Mouse (Mus musculus) limb, embryonic 11.5 days (tissue): Measurements from ENCODE around the gene Hist1h2bm. TPM values are rescaled to one million over a fixed set of nuclear protein-coding genes. Genes with fewer than 3 reads are reported as not detected.
"Not testable (repeated sequence)": the region's sequence is repeated elsewhere in the genome, so short reads cannot be mapped to it uniquely, and the experiment has no call there.

ENCODE experiments used
- ATAC-seq: fragments of 200-750 bp; cut with Nextera tagmentation; 2 replicates; pipeline ENCODE4 v1.8.0; 2017; ENCODE audit warnings: low read depth; ENCODE audit not compliant: insufficient number of reproducible peaks, low FRiP score, low TSS enrichment
- DNase-seq: peaks from one replicate; pipeline ENCODE4 v3.0.0-alpha.2; 2015; ENCODE audit warnings: low spot score
- H3K27ac ChIP-seq: fragments of 300-500 bp; sonication (generic); replicated peaks from 2 replicates; pipeline ENCODE4 v1.5.1; 2014; ENCODE audit warnings: low read depth, mild to moderate bottlenecking, low read length
- H3K27me3 ChIP-seq: fragments of 300-500 bp; sonication (generic); 2 replicates; pipeline ENCODE4 v1.6.1; 2014; ENCODE audit warnings: mild to moderate bottlenecking, low read length, mixed read lengths; ENCODE audit not compliant: control insufficient read depth, insufficient read depth
- H3K36me3 ChIP-seq: fragments of 300-500 bp; sonication (generic); 2 replicates; pipeline ENCODE4 v1.6.1; 2014; ENCODE audit warnings: mild to moderate bottlenecking, low read length, moderate library complexity, mixed read lengths; ENCODE audit not compliant: control insufficient read depth, insufficient read depth
- H3K4me1 ChIP-seq: fragments of 300-500 bp; sonication (generic); 2 replicates; pipeline ENCODE4 v1.6.1; 2014; ENCODE audit warnings: low read length, mixed read lengths; ENCODE audit not compliant: control insufficient read depth, insufficient read depth
- H3K4me2 ChIP-seq: fragments of 300-500 bp; sonication (generic); 2 replicates; pipeline ENCODE4 v1.6.1; 2014; ENCODE audit warnings: low read depth, mild to moderate bottlenecking, moderate library complexity; ENCODE audit not compliant: severe bottlenecking
- H3K4me3 ChIP-seq: fragments of 300-500 bp; sonication (generic); 2 replicates; pipeline ENCODE4 v1.5.1; 2014; ENCODE audit warnings: low read depth, low read length
- H3K9ac ChIP-seq: fragments of 300-500 bp; sonication (generic); 2 replicates; pipeline ENCODE4 v1.6.1; 2014; ENCODE audit warnings: mild to moderate bottlenecking, low read length
- H3K9me3 ChIP-seq: fragments of 300-500 bp; sonication (generic); 2 replicates; pipeline ENCODE4 v1.6.1; 2016; ENCODE audit warnings: low read length; ENCODE audit not compliant: control insufficient read depth
- WGBS: fragments of 180-500 bp; shearing (Covaris S2); extraction: QIAGEN DNeasy Blood & Tissue Kit; methylation state at CpG from one replicate; pipeline ENCODE4 v1.1.7; 2014; 5-methylcytosine and 5-hydroxymethylcytosine counted together
- microRNA-seq: library from miRNA; unstranded; fragments of <30 nt; microRNA quantifications from one replicate; pipeline ENCODE4, GENCODE M21; 2016
- polyA plus RNA-seq: library from polyadenylated mRNA; unstranded; fragments of >200 nt; fragmentation: Nextera tagmentation; extraction: Ambion mirVana; gene quantifications from 2 replicates; pipeline ENCODE4 v1.2.1, GENCODE M21; 2014

The Hist1h2bm gene
- polyA plus RNA-seq, 1 experiment from 2014 or later: 9.2 TPM

DNA sequence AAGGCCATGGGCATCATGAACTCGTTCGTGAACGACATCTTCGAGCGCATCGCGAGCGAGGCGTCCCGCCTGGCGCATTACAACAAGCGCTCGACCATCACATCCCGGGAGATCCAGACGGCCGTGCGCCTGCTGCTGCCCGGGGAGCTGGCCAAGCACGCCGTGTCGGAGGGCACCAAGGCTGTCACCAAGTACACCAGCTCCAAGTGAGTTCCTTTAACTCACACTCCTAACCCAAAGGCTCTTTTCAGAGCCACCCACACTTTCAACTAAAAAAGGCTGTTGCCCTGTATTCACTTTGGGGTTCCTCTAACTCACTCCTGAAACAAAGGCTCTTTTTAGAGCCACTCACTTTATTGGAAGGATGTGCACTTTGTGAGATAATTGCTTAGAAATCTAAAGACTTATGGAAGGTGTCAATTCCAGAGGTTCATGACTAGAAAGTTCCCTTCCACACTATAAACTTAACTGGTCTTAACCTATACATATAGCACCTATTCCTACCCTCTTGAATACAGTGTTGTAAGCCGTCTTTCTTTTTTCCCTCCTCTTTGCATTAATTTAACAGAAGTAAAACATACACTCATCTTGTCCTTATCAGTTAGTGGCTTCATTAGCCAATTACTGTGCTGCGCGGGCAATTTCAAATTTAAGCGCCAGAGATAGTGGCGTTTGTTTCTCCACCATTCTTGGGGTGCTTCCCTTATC, 32.6 kb downstream of the Hist1h2bm start:
- H3K27me3 ChIP-seq, H3K9me3 ChIP-seq, H3K4me1 ChIP-seq, ATAC-seq, H3K36me3 ChIP-seq: not testable (repeated sequence)
- H3K4me2 ChIP-seq: peak overlapping the region; percentile 52
- under 1% methylated on average over 19 of the region's 26 CpGs for WGBS
- H3K4me3 ChIP-seq: peak overlapping the region; percentile 35
- peak overlapping the region; percentile 83 for H3K27ac ChIP-seq
- DNase-seq: peak; percentile 53
- peak overlapping the region; percentile 59 for H3K9ac ChIP-seq

DNA sequence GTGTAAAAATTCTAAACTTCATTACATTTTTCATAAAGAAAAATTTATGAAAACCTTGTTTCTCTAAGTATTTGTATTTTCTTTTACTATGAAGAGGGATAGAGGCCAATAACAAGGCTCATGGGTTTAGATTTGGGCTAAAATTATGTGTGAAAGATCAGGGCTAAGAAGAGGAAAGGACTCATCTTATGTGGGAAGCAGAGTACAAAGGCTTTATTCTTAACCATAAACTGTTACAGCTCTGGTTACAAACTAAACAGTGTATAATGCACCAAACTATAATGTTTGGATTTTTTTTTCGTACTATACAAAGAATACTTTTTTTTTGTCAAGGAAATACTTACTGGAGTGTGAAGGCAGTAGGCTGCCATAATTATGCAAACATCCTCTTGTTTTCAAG, 33.9 kb downstream of the Hist1h2bm start:
- no peak for ATAC-seq
- H3K36me3 ChIP-seq: no peaks in the 10 kb centered on the region; the same call in 1 of the 2 replicates
- no peak for DNase-seq
- no peaks in the 10 kb centered on the region for H3K4me1 ChIP-seq
- WGBS: 83% methylated on average over 1 of the region's 1 CpGs
- no peaks in the 10 kb centered on the region for H3K27me3 ChIP-seq
- H3K4me3 ChIP-seq: no peak overlapping the region
- no peaks in the 10 kb centered on the region for H3K9me3 ChIP-seq
- no peak overlapping the region for H3K4me2 ChIP-seq
- no peak overlapping the region for H3K9ac ChIP-seq
- H3K27ac ChIP-seq: no peak overlapping the region

Small RNAs within 50 kb of the gene (microRNA-seq; reads per million reads assigned to microRNA genes)
- gene Gm44357 (not detected), gene Gm44367 (not detected), gene Gm44454 (not detected)

Other genes starting within 250 kb of the Hist1h2bm start
- 2.5 and 2.9 TPM in 2 replicates for gene Zkscan4, start 243.1 kb upstream of the Hist1h2bm start, polyA plus RNA-seq
- 0.67 TPM in 1 of 2 replicates, not detected in the other for gene Gm10065, start 242.6 kb upstream of the Hist1h2bm start, polyA plus RNA-seq
- 0.24 and 0.35 TPM in 2 replicates for gene AK157302, start 226.8 kb upstream of the Hist1h2bm start, polyA plus RNA-seq
- 2.5 and 4.0 TPM in 2 replicates for gene Gm11273, start 220.6 kb upstream of the Hist1h2bm start, polyA plus RNA-seq
- gene Zkscan8, start 190.9 kb upstream of the Hist1h2bm start, polyA plus RNA-seq: 9.6 and 13.1 TPM in 2 replicates
- 0.09 and 0.21 TPM in 2 replicates for gene Olfr1366, start 179.2 kb upstream of the Hist1h2bm start, polyA plus RNA-seq
- gene Olfr1535, start 162.2 kb upstream of the Hist1h2bm start, polyA plus RNA-seq: 0.05 TPM in 1 of 2 replicates, not detected in the other
- gene Olfr1364, start 140.3 kb upstream of the Hist1h2bm start, polyA plus RNA-seq: not detected in 2 replicates
- not detected in 2 replicates for gene Olfr1362, start 108.0 kb upstream of the Hist1h2bm start, polyA plus RNA-seq
- gene Olfr11, start 79.5 kb upstream of the Hist1h2bm start, polyA plus RNA-seq: not detected in 2 replicates
- not detected in 2 replicates for gene Olfr1361, start 58.7 kb upstream of the Hist1h2bm start, polyA plus RNA-seq
- gene Olfr1360, start 44.6 kb upstream of the Hist1h2bm start, polyA plus RNA-seq: not detected in 2 replicates
- not detected in 2 replicates for gene Olfr1359, start 23.9 kb upstream of the Hist1h2bm start, polyA plus RNA-seq
- 2.2 and 2.9 TPM in 2 replicates for gene Hist1h2bl, start 5.9 kb upstream of the Hist1h2bm start, polyA plus RNA-seq
- gene Hist1h2ai, start 5.6 kb upstream of the Hist1h2bm start, polyA plus RNA-seq: 16.9 and 20.4 TPM in 2 replicates
- gene Hist1h3h, start 4.4 kb upstream of the Hist1h2bm start, polyA plus RNA-seq: 13.2 and 15.5 TPM in 2 replicates
- 1.1 and 1.7 TPM in 2 replicates for gene Hist1h4j, start 13.0 kb downstream of the Hist1h2bm start, polyA plus RNA-seq
- gene Hist1h4k, start 28.5 kb downstream of the Hist1h2bm start, polyA plus RNA-seq: 3.4 and 7.1 TPM in 2 replicates
- gene Hist1h2ak, start 31.8 kb downstream of the Hist1h2bm start, polyA plus RNA-seq: 6.1 and 9.4 TPM in 2 replicates
- 1.8 and 2.6 TPM in 2 replicates for gene Hist1h2bn, start 32.1 kb downstream of the Hist1h2bm start, polyA plus RNA-seq
- gene Hist1h1b, start 58.6 kb downstream of the Hist1h2bm start, polyA plus RNA-seq: 20.0 and 21.2 TPM in 2 replicates
- 294 and 298 TPM in 2 replicates for gene Hist1h3i, start 61.3 kb downstream of the Hist1h2bm start, polyA plus RNA-seq
- 7.5 and 10.7 TPM in 2 replicates for gene Hist1h2an, start 65.2 kb downstream of the Hist1h2bm start, polyA plus RNA-seq
- 1.7 and 4.9 TPM in 2 replicates for gene Hist1h2bp, start 65.4 kb downstream of the Hist1h2bm start, polyA plus RNA-seq
- 21.3 and 25.2 TPM in 2 replicates for gene Hist1h2bq, start 88.2 kb downstream of the Hist1h2bm start, polyA plus RNA-seq
- 2.5 and 3.6 TPM in 2 replicates for gene Hist1h2ao, start 88.4 kb downstream of the Hist1h2bm start, polyA plus RNA-seq
- not detected in 2 replicates for gene Hist1h4m, start 89.7 kb downstream of the Hist1h2bm start, polyA plus RNA-seq
- 11.8 and 15.0 TPM in 2 replicates for gene Hist1h4n, start 110.2 kb downstream of the Hist1h2bm start, polyA plus RNA-seq
- gene Hist1h2ap, start 111.5 kb downstream of the Hist1h2bm start, polyA plus RNA-seq: 6,460 and 6,662 TPM in 2 replicates
- 21.5 and 24.2 TPM in 2 replicates for gene Hist1h2br, start 111.7 kb downstream of the Hist1h2bm start, polyA plus RNA-seq
- 26.9 and 28.8 TPM in 2 replicates for gene Zfp184, start 223.1 kb downstream of the Hist1h2bm start, polyA plus RNA-seq